ENCODE assay signal across 17 mouse cellular contexts in genomic region chr16:48603735-48604211, GRCm38 (mm10).
DNase-seq lines count a peak whose midpoint lies in the region; ATAC-seq lines count a peak whose summit lies in the region.
"Had no signal": no experiment of that assay in that cellular context is flagged by ENCODE, and none has a peak within 500 bp of the region (broad histone marks: within the 10 kb centered on the region; RNA-seq: fewer than 3 reads in every experiment).

No protein-coding gene starts in this region.

- no peak overlapping the region for H3K27ac ChIP-seq in intestine, embryonic 16.5 days (ENCODE audit: low read length)
- H3K27ac ChIP-seq in stomach, embryonic 16.5 days (ENCODE audit: low read length): peak overlapping the region; percentile 89
- H3K27ac ChIP-seq: neural tube, embryonic 15.5 days had no signal

- 0 out of 2 replicates have a peak overlapping the region, but pooled peaks have one; percentile 14 for H3K4me2 ChIP-seq in intestine, embryonic 16.5 days (ENCODE audit: low read depth, low read length)
- H3K4me2 ChIP-seq in stomach, embryonic 16.5 days (ENCODE audit: low read depth, low read length): no peak overlapping the region
- H3K4me2 ChIP-seq: heart, embryonic 11.5 days; neural tube, embryonic 15.5 days had no signal

- H3K27me3 ChIP-seq in intestine, embryonic 16.5 days (replicated peaks; ENCODE audit: control insufficient read depth, insufficient read depth, low read length): no peaks in the 10 kb centered on the region
- H3K27me3 ChIP-seq in stomach, embryonic 16.5 days (ENCODE audit: control insufficient read depth, insufficient read depth, low read length): no peaks in the 10 kb centered on the region
- H3K27me3 ChIP-seq: megakaryocyte, embryonic 14.5 days; neural tube, embryonic 15.5 days had no signal

- H3K4me1 ChIP-seq in intestine, embryonic 16.5 days (ENCODE audit: control insufficient read depth, insufficient read depth, low read length): peaks cover 5% of the 10 kb centered on the region; the same call in 1 of the 2 replicates
- peaks cover 7% of the 10 kb centered on the region; the same call in 1 of the 2 replicates for H3K4me1 ChIP-seq in stomach, embryonic 16.5 days (ENCODE audit: control insufficient read depth, insufficient read depth, low read length)
- H3K4me1 ChIP-seq: neural tube, embryonic 15.5 days had no signal

- H3K4me3 ChIP-seq in intestine, embryonic 16.5 days (ENCODE audit: low read length): no peak overlapping the region
- H3K4me3 ChIP-seq in stomach, embryonic 16.5 days (replicated peaks; ENCODE audit: low read length): no peak overlapping the region
- H3K4me3 ChIP-seq: megakaryocyte, embryonic 14.5 days; neural tube, embryonic 15.5 days had no signal

- peak; percentile 81 for ATAC-seq in intestine, embryonic 16.5 days
- peak; percentile 91 for ATAC-seq in stomach, embryonic 16.5 days (ENCODE audit: insufficient read depth, low FRiP score)
- ATAC-seq: forebrain, postnatal 0 days had no signal

- peak; percentile 6 for DNase-seq in kidney, adult 11 months
- no peak for DNase-seq in kidney, adult 18-20 months
- DNase-seq in large intestine, adult 2 months (ENCODE audit: low read depth, low spot score): peak; percentile 16
- DNase-seq in cerebellum, adult 9-10 months: no peak
- no peak for DNase-seq in adrenal gland, postnatal 36 days
- DNase-seq in neural tube, embryonic 10.5 days (ENCODE audit: extremely low spot score, low spot score): no peak
- DNase-seq: adrenal gland, postnatal 14 days; cerebellum, postnatal 36 days; forebrain, postnatal 0 days; gastrocnemius, postnatal 10 days; heart, postnatal 36 days; thymus, adult 2 months had no signal

- WGBS in intestine, embryonic 16.5 days: 65% methylated on average over 2 of the region's 2 CpGs
- 40% methylated on average over 2 of the region's 2 CpGs for WGBS in large intestine, adult 2 months
- 55% methylated on average over 2 of the region's 2 CpGs for WGBS in stomach, embryonic 16.5 days

- H3K36me3 ChIP-seq in intestine, embryonic 16.5 days (ENCODE audit: control insufficient read depth, insufficient read depth, low read length): no peaks in the 10 kb centered on the region
- H3K36me3 ChIP-seq in stomach, embryonic 16.5 days (ENCODE audit: control insufficient read depth, insufficient read depth, low read length): no peaks in the 10 kb centered on the region
- H3K36me3 ChIP-seq: neural tube, embryonic 15.5 days had no signal

- H3K9ac ChIP-seq in intestine, embryonic 16.5 days (ENCODE audit: low read depth, low read length): no peak overlapping the region
- no peak overlapping the region for H3K9ac ChIP-seq in stomach, embryonic 16.5 days (ENCODE audit: low read length)
- H3K9ac ChIP-seq: forebrain, postnatal 0 days; neural tube, embryonic 15.5 days had no signal

- no peaks in the 10 kb centered on the region for H3K9me3 ChIP-seq in intestine, embryonic 16.5 days (ENCODE audit: control insufficient read depth, low read length)
- no peaks in the 10 kb centered on the region for H3K9me3 ChIP-seq in stomach, embryonic 16.5 days (replicated peaks; ENCODE audit: control insufficient read depth, low read length)
- H3K9me3 ChIP-seq: megakaryocyte, embryonic 14.5 days; neural tube, embryonic 15.5 days had no signal

Comparison
In these comparisons a context has a peak if more than half of its experiments do, and no peak if none do; other contexts are left out.
1. DNase-seq: peak in kidney, adult 11 months (single experiment) and large intestine, adult 2 months (single experiment); none in kidney, adult 18-20 months (single experiment), cerebellum, adult 9-10 months (single experiment), adrenal gland, postnatal 36 days (0 of 2) and neural tube, embryonic 10.5 days (single experiment).